40 mouse cellular contexts compared by ENCODE assay signal in the genomic region with DNA sequence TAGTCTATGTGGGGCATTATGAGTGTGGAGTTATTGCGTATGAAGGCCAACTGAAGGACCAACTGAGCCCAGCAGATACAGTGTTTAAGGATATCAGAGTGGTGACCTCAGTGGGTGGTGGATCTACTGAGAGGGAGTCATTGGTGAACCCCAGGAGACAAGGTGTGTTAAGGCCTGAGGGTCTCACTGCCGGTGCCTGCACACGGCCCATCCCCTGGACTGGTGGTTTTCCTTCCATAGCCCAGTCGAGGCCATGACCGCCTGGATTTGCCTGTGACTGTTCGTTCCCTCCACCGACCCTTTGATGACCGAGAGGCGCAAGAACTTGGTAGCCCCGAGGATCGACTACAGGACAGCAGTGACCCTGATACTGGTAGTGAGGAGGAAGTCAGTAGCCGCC. TPM values are rescaled to one million over a fixed set of nuclear protein-coding genes. Genes with fewer than 3 reads are reported as not detected.
"Had no signal": no experiment of that assay in that cellular context is flagged by ENCODE, and none has a peak within 500 bp of the region (broad histone marks: within the 10 kb centered on the region; RNA-seq: fewer than 3 reads in every experiment).

No protein-coding gene starts in this region.

- DNase-seq: gastrocnemius, postnatal 14 days; heart, adult 18-20 months; heart, postnatal 14 days; heart, postnatal 4 days; kidney, adult 11 months; kidney, adult 2 months; kidney, adult 9 months; kidney, postnatal 14 days; layer of hippocampus, adult 9-11 months; left cerebral cortex, postnatal 4 days had no signal

- H3K9ac ChIP-seq: heart, embryonic 13.5 days; heart, embryonic 15.5 days; hindbrain, embryonic 12.5 days; hindbrain, embryonic 14.5 days; kidney, embryonic 15.5 days; limb, embryonic 13.5 days; limb, embryonic 15.5 days; liver, embryonic 12.5 days; liver, embryonic 14.5 days had no signal

- H3K9me3 ChIP-seq: heart, embryonic 13.5 days; heart, embryonic 15.5 days; hindbrain, embryonic 10.5 days; hindbrain, embryonic 12.5 days; kidney, embryonic 15.5 days; limb, embryonic 13.5 days; limb, embryonic 15.5 days; liver, embryonic 12.5 days had no signal

- H3K4me1 ChIP-seq: heart, embryonic 13.5 days; hindbrain, embryonic 12.5 days; kidney, embryonic 15.5 days; limb, embryonic 13.5 days; liver, embryonic 12.5 days had no signal

- H3K4me2 ChIP-seq: heart, embryonic 11.5 days; heart, embryonic 13.5 days; heart, embryonic 15.5 days; hindbrain, embryonic 12.5 days; hindbrain, embryonic 14.5 days; kidney, embryonic 15.5 days; limb, embryonic 13.5 days; limb, embryonic 15.5 days; liver, embryonic 12.5 days had no signal

- H3K27me3 ChIP-seq: heart, embryonic 13.5 days; heart, embryonic 15.5 days; hindbrain, embryonic 12.5 days; kidney, embryonic 15.5 days; limb, embryonic 13.5 days; limb, embryonic 15.5 days; liver, embryonic 12.5 days had no signal

- H3K4me3 ChIP-seq: heart, embryonic 13.5 days; heart, embryonic 15.5 days; hindbrain, embryonic 10.5 days; hindbrain, embryonic 12.5 days; kidney, embryonic 15.5 days; limb, embryonic 13.5 days; limb, embryonic 15.5 days; liver, embryonic 12.5 days had no signal

- ATAC-seq: hindbrain, postnatal 0 days; intestine, embryonic 16.5 days; liver, embryonic 12.5 days had no signal

- H3K27ac ChIP-seq: heart, embryonic 13.5 days; heart, embryonic 15.5 days; hindbrain, embryonic 10.5 days; hindbrain, embryonic 12.5 days; hindbrain, embryonic 14.5 days; hindbrain, postnatal 0 days; kidney, embryonic 15.5 days; kidney, postnatal 0 days; limb, embryonic 13.5 days; limb, embryonic 15.5 days; liver, embryonic 12.5 days; liver, embryonic 14.5 days had no signal

RNA-seq across cellular contexts. Expression of gene Rxfp4, which starts 7.0 kb away (rescaled TPM):
- total RNA-seq: gastrocnemius, adult 8-10 months; gastrocnemius, postnatal 14 days; gastrocnemius, postnatal 4 days; granulocyte monocyte progenitor cell, adult 5-6 weeks; heart, adult 18-20 months; heart, postnatal 14 days; hindbrain, postnatal 0 days; layer of hippocampus, adult 18-20 months; layer of hippocampus, adult 8-10 months; layer of hippocampus, postnatal 14 days; layer of hippocampus, postnatal 36 days; left cerebral cortex, adult 18-20 months; left cerebral cortex, adult 8-10 months; left cerebral cortex, postnatal 10 days; left cerebral cortex, postnatal 25 days; left cerebral cortex, postnatal 4 days; liver, adult 2 months had no signal
- polyA plus RNA-seq: frontal cortex, adult 2 months; heart, embryonic 11.5 days; heart, embryonic 13.5 days; heart, embryonic 15.5 days; heart, postnatal 0 days; hindbrain, embryonic 10.5 days; hindbrain, embryonic 12.5 days; hindbrain, embryonic 14.5 days; hindbrain, postnatal 0 days; intestine, embryonic 14.5 days; intestine, embryonic 16.5 days; kidney, embryonic 15.5 days; kidney, postnatal 0 days; limb, embryonic 11.5 days; limb, embryonic 13.5 days; liver, adult 2 months; liver, embryonic 12.5 days; liver, embryonic 14.5 days had no signal
